Mouse (Mus musculus) bone marrow macrophage, adult 2 months (primary cell): ENCODE results near the gene Tmem63b.

Source experiments
- CTCF ChIP-seq: IDR thresholded peaks from 2 replicates; pipeline ENCODE4 v1.5.1; 2012; ENCODE audit warnings: low read depth, mild to moderate bottlenecking, low read length, moderate library complexity
- POLR2A ChIP-seq: IDR thresholded peaks from 2 replicates; pipeline ENCODE4 v1.6.1; 2012; ENCODE audit warnings: mild to moderate bottlenecking, low read depth, low read length, borderline replicate concordance

DNA sequence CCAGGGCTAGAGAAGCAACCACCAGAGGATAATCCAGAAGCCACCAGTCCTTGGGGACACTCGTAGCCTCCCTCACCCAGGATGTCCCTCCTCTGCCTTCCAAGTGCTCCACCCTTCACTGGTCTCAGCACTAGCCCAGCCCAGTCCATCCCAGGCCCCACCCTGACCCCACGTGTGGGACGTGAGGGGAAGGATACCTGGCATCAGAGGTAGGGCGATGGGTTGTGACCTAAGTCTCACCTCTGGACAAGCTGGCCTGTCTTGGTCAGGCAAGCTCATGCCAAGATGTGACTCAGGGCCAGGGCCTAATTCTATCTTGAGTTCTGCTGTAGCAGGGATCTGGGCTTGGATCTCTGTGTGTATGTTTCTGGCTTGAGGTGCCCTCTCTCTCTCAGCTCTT lies 48.2 kb upstream of the Tmem63b start:
- TF ChIP-seq POLR2A, result no peak
- no peak for TF ChIP-seq CTCF
